Mouse (Mus musculus) neural tube, embryonic 14.5 days (tissue): ENCODE measurements at regions not wholly inside any gene's neighbourhood (a gene's known extent, or its start where the extent isn't known, plus 50 kb on each side); places are given as distances from the start of the nearest gene placed in this dataset.

ENCODE experiments used
- ATAC-seq: fragments of 200-750 bp; cut with Nextera tagmentation; 2 replicates; pipeline ENCODE4 v1.8.0; 2017; ENCODE audit warnings: low read depth, mild to moderate bottlenecking, moderate TSS enrichment, moderate library complexity
- H3K27ac ChIP-seq: fragments of 300-500 bp; sonication (generic); 2 replicates; pipeline ENCODE4 v1.5.1; 2014; ENCODE audit warnings: low read depth, mild to moderate bottlenecking, control low read depth, low read length, moderate library complexity, mixed read lengths
- H3K27me3 ChIP-seq: fragments of 300-500 bp; sonication (generic); 2 replicates; pipeline ENCODE4 v1.6.1; 2014; ENCODE audit warnings: low read length; ENCODE audit not compliant: control insufficient read depth, insufficient read depth
- H3K36me3 ChIP-seq: fragments of 300-500 bp; sonication (generic); 2 replicates; pipeline ENCODE4 v1.6.1; 2014; ENCODE audit warnings: low read length, mixed read lengths; ENCODE audit not compliant: control insufficient read depth, insufficient read depth
- H3K4me1 ChIP-seq: fragments of 300-500 bp; sonication (generic); 2 replicates; pipeline ENCODE4 v1.6.1; 2014; ENCODE audit warnings: low read length; ENCODE audit not compliant: control insufficient read depth, insufficient read depth
- H3K4me2 ChIP-seq: fragments of 300-500 bp; sonication (generic); 2 replicates; pipeline ENCODE4 v1.6.1; 2014; ENCODE audit warnings: mild to moderate bottlenecking, low read depth, low read length, control low read depth
- H3K4me3 ChIP-seq: fragments of 300-500 bp; sonication (generic); 2 replicates; pipeline ENCODE4 v1.5.1; 2014; ENCODE audit warnings: low read depth, low read length, control low read depth, mixed read lengths
- H3K9ac ChIP-seq: fragments of 300-500 bp; sonication (generic); replicated peaks from 2 replicates; pipeline ENCODE4 v1.6.1; 2014; ENCODE audit warnings: low read depth, mild to moderate bottlenecking, control low read depth, low read length, mixed read lengths
- H3K9me3 ChIP-seq: fragments of 300-500 bp; sonication (generic); 2 replicates; pipeline ENCODE4 v1.6.1; 2016; ENCODE audit warnings: low read length; ENCODE audit not compliant: control insufficient read depth
- WGBS: fragments of 180-500 bp; shearing (Covaris S2); extraction: QIAGEN DNeasy Blood & Tissue Kit; methylation state at CpG from one replicate; pipeline ENCODE4 v1.1.7; 2014; 5-methylcytosine and 5-hydroxymethylcytosine counted together

GRCm38 (mm10) chr17:85801079-85801605 lies 113.1 kb upstream of the Six2 start:
- no peak overlapping the region for H3K9ac ChIP-seq
- H3K4me3 ChIP-seq = no peak overlapping the region
- no peak overlapping the region for H3K4me2 ChIP-seq
- no peaks in the 10 kb centered on the region for H3K36me3 ChIP-seq
- ATAC-seq = no peak; the same call in 1 of the 2 replicates
- peaks cover 11% of the 10 kb centered on the region; the same call in 1 of the 2 replicates for H3K4me1 ChIP-seq
- no peaks in the 10 kb centered on the region for H3K9me3 ChIP-seq
- peaks cover 33% of the 10 kb centered on the region for H3K27me3 ChIP-seq
- 34% methylated on average over 14 of the region's 14 CpGs for WGBS
- no peak overlapping the region for H3K27ac ChIP-seq

DNA sequence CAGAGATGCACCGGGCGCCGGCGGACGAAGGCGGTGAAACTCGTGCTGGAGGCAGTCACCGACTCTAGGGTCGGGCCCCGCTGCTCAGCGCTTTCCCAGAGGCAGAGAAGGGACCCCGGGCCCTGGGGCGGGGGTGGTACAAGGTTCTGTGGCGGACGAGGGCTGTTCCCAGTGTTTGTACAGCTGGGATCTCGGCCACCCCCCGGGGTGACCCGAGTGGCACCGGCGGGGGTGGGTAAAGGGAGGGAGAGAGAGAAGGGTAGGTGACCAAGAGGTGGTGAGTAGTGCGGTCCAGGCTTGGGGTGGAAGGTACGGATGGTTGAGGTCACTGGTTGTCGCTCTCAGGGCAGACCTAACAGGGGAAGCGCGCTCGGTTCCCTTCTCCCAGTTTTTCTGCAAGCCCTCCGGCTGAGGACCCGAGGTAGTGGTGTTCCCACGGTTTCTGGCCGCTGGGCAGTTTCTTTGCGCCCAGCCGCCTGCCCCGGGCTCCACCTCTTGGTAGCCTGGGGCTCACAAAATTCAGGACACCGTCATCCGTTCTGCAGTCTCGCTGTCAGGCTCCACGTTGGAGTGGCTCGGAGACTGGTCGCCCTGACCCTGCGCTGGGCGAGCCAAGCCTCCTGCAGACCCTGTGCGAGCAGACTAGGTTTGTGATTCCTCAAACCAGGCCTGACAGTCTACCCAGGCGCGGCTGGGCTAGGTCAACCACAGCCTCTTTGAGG lies 112.4 kb upstream of the Six2 start:
- WGBS = 2% methylated on average over 44 of the region's 44 CpGs
- H3K27me3 ChIP-seq = peaks cover 32% of the 10 kb centered on the region
- H3K9ac ChIP-seq = peak overlapping the region; percentile 44

DNA sequence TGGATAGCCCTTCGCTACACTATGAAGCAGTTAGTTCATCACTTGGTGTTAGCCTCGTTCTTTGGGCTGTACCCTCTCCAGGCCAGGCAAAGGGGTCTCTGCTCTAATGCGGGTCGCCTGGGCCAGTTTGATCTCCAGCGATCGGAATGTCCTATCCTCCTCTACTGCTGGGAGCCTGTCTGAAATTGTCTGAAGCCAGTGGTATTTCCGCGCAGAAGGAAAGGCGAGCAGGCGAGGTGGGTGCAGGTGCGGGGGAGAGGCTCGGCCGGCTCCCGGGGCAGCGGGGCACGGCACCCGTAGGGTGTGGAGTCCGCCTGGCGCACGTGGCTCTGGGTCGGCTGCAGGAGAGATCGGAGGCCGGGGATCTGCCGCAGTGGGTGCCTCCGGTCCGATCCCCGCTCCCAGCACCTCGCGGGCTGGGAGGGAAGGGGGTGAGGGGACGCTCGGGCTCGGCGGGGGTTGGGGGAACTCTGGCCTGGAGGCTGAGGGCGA lies 111.8 kb upstream of the Six2 start:
- whole genome bisulfite sequencing = 1% methylated on average over 25 of the region's 34 CpGs
- H3K36me3 ChIP-seq = no peaks in the 10 kb centered on the region
- H3K27ac ChIP-seq = no peak overlapping the region
- H3K27me3 ChIP-seq = peaks cover 31% of the 10 kb centered on the region
- H3K9ac ChIP-seq = peak overlapping the region; percentile 44
- peak overlapping the region; percentile 43 for H3K4me3 ChIP-seq
- peak; percentile 65 for ATAC-seq
- peaks cover 11% of the 10 kb centered on the region; the same call in 1 of the 2 replicates for H3K4me1 ChIP-seq
- no peaks in the 10 kb centered on the region for H3K9me3 ChIP-seq
- H3K4me2 ChIP-seq = peak overlapping the region; percentile 97

More for the DNA sequence above, 112.4 kb upstream of the Six2 start:
- Histone ChIP-seq H3K36me3 (no peaks in the 10 kb centered on the region), H3K9me3 (no peaks in the 10 kb centered on the region), H3K4me1 (peaks cover 11% of the 10 kb centered on the region; the same call in 1 of the 2 replicates), H3K27ac (no peak overlapping the region), H3K4me3 (peak overlapping the region; percentile 43), H3K4me2 (peak overlapping the region; percentile 97)
- ATAC-seq = peak; percentile 58

DNA sequence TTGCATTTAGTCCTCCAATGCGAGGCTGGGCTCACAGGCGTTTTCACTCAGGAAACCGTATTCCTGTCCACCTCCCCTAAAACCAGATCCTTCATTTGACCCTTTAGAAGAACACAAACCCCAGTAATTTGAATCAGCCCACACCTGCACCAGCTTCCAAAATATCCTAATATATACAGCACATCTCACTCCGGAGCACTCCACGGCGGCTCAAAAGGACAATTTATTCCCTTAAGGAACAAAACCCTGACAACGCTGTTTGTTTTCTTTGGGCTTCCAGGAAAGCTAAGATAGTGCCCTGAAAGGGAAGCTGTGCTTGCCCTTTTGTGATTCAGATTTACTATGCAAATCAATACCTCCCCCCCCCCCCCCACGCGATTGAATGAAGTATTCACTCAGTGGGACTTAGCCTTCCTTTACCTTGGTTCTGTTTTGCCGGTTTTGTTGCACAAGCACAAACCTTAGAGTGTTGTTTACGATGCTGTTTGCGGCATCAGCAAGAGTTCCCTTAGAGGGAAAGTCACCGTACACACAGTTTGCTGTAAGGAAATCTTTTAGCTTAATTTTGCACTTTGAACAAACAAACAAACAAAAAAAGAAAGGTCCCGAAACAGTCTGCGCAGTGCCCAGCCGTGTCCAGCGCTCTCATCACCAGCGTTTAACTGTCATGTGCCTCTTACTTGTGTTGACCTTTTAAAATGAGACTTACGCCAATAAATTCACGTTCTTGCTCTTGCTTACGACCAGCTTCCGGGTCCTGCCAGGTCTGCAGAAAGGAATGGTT lies 111.2 kb upstream of the Six2 start:
- Histone ChIP-seq H3K27me3 (peaks cover 31% of the 10 kb centered on the region), H3K27ac (no peak overlapping the region), H3K9ac (no peak overlapping the region), H3K4me2 (peak overlapping the region; percentile 97), H3K9me3 (no peaks in the 10 kb centered on the region), H3K36me3 (no peaks in the 10 kb centered on the region), H3K4me1 (peaks cover 11% of the 10 kb centered on the region; the same call in 1 of the 2 replicates), H3K4me3 (peak overlapping the region; percentile 43)
- WGBS = 1% methylated on average over 22 of the region's 22 CpGs
- ATAC-seq = 0 out of 2 replicates have a peak, but pooled peaks have one; percentile 2

DNA sequence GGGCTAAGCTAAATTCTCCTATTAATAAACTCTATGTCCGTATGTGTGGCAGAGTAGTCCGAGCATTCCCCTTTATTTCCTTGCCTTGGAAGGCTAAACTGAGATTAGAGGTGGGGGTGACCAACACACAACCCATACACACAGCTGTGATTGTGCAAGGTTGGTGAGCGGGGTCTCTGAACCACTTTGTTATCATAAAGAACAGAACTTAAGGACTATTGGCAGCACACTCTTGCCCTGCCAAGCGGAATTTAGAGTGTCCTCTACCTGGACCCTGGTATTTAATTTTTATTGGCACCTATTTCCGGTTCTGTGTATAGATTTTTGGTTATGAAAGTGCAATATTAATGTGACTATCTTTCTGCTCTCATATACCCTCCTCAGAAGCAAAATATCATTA lies 109.7 kb upstream of the Six2 start:
- Histone ChIP-seq H3K9ac (no peak overlapping the region), H3K27ac (no peak overlapping the region), H3K27me3 (peaks cover 27% of the 10 kb centered on the region), H3K9me3 (no peaks in the 10 kb centered on the region), H3K4me1 (peaks cover 11% of the 10 kb centered on the region; the same call in 1 of the 2 replicates), H3K4me3 (no peak overlapping the region), H3K36me3 (no peaks in the 10 kb centered on the region), H3K4me2 (no peak overlapping the region)
- WGBS = 77% methylated on average over 5 of the region's 5 CpGs
- ATAC-seq = no peak

GRCm38 (mm10) chr17:85795820-85796219 lies 107.7 kb upstream of the Six2 start:
- no peak overlapping the region for H3K4me3 ChIP-seq
- H3K9ac ChIP-seq = no peak overlapping the region
- ATAC-seq = no peak
- no peaks in the 10 kb centered on the region for H3K36me3 ChIP-seq
- no peak overlapping the region for H3K27ac ChIP-seq
- H3K4me2 ChIP-seq = no peak overlapping the region
- 71% methylated on average over 5 of the region's 5 CpGs for WGBS
- peaks cover 17% of the 10 kb centered on the region for H3K27me3 ChIP-seq
- no peaks in the 10 kb centered on the region for H3K9me3 ChIP-seq
- peaks cover 11% of the 10 kb centered on the region; the same call in 1 of the 2 replicates for H3K4me1 ChIP-seq

- H3K4me3 ChIP-seq = no peak overlapping the region
- 44% methylated on average over 13 of the region's 13 CpGs for WGBS
- H3K4me2 ChIP-seq = no peak overlapping the region
- no peaks in the 10 kb centered on the region for H3K27me3 ChIP-seq
- no peaks in the 10 kb centered on the region for H3K36me3 ChIP-seq
- no peaks in the 10 kb centered on the region for H3K9me3 ChIP-seq
- no peak overlapping the region for H3K9ac ChIP-seq
- H3K4me1 ChIP-seq = no peaks in the 10 kb centered on the region
- no peak overlapping the region for H3K27ac ChIP-seq
- no peak for ATAC-seq
Observed at GRCm38 (mm10) chr17:85785625-85786294, 97.7 kb upstream of the Six2 start.

GRCm38 (mm10) chr17:85780477-85780876 lies 92.4 kb upstream of the Six2 start:
- ATAC-seq = no peak
- Histone ChIP-seq H3K36me3 (no peaks in the 10 kb centered on the region), H3K27me3 (no peaks in the 10 kb centered on the region), H3K27ac (no peak overlapping the region), H3K4me1 (no peaks in the 10 kb centered on the region), H3K4me2 (no peak overlapping the region), H3K9ac (no peak overlapping the region), H3K4me3 (no peak overlapping the region), H3K9me3 (no peaks in the 10 kb centered on the region)
- 93% methylated on average over 10 of the region's 10 CpGs for WGBS
